Mouse (Mus musculus) liver, embryonic 14.5 days (tissue): ENCODE measurements at regions not wholly inside any gene's neighbourhood (a gene's known extent, or its start where the extent isn't known, plus 50 kb on each side); places are given as distances from the start of the nearest gene placed in this dataset.

Experiments used
- CTCF ChIP-seq: IDR thresholded peaks from 2 replicates; pipeline ENCODE4 v1.5.1; 2016; ENCODE audit warnings: antibody characterized with exemption, low read depth, control low read depth
- EP300 ChIP-seq: IDR thresholded peaks from 2 replicates; pipeline ENCODE4 v1.6.1; 2016; ENCODE audit warnings: antibody characterized with exemption, low read depth

- TF ChIP-seq CTCF, result no peak
- no peak for TF ChIP-seq EP300
Measured at GRCm38 (mm10) chr4:7422787-7423186, 816.1 kb downstream of the Car8 start.
